Mouse (Mus musculus): ENCODE data around the gene Tmem8. TPM values are rescaled to one million over a fixed set of nuclear protein-coding genes. Genes with fewer than 3 reads are reported as not detected.
A peak's percentile ranks its signal among the peaks of the same experiment; 100 is the strongest.

Tmem8 gene
- polyA plus RNA-seq, 1 experiment from 2014 or later: 2.2 TPM

DNA sequence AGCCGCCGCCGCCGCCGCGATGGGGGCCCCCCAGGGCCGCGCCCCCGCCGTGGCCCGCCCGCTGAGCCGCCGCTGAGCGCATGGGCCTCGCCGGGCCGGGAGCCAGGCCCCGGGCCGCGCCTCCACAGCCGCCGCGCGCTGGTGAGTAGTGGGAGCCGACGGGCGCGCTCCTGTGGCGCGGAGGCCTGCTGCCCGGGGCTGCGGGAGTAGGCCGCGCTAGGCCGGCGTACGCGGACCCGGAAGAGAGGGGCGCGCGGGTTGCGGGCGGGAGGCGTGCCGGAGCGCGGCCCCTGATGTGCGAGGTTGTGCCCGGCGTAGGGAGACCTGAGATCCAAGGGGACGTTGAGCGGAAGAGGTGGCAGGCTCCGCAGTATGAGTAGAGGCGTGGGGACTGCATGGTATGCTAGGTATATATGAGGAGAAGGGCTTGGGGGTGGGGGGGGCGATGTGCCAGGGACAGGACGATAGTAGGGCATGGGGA, 25.8 kb downstream of the Tmem8 start:
- DNase-seq (ENCODE audit: low spot score): peak; percentile 67

DNA sequence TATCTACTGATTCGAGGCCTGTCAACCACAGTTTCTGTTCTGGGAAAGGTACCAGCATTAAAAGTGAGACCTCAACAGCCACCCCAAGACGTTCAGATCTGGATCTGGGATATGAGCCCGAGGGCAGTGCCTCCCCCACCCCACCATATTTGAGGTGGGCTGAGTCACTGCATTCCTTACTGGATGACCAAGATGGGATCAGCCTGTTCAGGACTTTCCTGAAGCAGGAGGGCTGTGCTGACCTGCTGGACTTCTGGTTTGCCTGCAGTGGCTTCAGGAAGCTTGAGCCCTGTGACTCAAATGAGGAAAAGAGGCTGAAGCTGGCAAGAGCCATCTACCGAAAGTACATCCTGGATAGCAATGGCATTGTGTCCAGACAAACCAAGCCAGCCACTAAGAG, 29.7 kb downstream of the Tmem8 start:
- DNase-seq (ENCODE audit: low spot score): no peak

DNA sequence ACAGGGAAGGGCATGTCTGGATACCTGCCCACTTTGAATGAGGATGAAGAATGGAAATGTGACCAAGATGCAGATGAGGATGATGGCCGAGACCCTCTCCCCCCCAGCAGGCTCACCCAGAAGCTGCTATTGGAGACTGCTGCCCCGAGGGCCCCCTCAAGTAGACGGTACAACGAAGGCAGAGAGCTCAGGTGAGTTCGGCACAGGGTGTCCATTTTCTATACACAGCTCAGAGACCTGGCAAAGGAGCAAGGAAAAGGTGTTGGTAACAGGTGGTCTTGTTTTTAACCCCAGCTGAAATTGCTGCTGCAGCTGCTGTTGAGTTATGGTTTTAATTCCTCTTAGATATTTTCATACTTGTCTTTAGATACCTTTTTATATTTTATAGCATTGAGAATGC, 30.3 kb downstream of the Tmem8 start:
- DNase-seq (ENCODE audit: low spot score): no peak

DNA sequence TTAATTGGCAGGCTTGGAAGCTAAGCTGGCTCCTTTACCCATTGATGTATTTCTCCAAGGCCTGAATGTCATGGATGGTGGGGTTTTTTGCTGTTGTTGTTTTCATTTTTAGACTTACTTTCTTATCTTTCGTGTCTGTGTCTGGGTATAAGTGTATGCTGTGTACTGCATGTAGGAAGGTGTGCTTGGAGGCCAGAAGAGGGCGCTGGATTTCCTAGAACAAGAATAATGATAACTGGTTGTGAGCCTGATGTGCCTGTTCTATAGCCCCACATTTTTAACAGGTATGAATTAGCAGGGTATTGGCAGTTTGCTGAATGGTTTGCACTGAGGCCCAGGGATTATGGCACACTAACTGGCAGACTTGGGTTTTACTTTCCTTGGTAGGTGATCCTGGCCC, 36.0 kb downstream of the Tmem8 start:
- DNase-seq (ENCODE audit: low spot score): no peak

DNA sequence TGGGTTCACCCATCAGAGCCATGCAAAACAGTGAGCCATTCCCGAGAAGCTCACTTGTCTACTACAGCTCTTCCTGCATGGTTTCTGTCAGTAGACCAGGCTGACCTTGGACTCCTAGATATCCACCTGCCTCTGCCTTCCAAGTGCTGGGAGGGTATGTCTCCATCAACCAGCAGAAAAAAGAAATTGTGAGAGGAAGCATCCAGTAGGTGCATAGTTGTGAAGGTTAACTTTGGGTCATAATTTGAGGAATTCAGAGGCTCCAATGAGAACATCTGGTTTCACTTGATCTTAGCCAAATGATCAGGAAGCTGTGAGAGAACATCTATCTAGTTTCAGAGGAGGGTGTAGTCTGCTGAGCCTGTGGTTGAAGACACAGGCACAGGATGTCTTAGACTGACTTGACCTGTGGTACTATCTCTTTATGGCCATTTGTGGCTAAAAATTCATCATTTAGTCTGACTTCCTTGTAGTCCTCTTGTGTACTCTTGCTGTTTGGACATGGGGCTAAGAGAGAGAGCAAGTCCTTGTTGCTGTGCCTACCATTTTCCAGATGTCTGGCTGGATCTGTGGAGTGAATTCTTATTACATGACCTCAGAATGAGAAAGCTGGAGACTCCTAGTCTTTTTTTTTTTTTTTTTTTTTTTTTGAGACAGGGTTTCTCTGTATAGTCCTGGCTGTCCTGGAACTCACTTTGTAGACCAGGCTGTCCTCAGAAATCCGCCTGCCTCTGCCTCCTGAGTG, 39.0 kb downstream of the Tmem8 start:
- no peak for DNase-seq (ENCODE audit: low spot score)

DNA sequence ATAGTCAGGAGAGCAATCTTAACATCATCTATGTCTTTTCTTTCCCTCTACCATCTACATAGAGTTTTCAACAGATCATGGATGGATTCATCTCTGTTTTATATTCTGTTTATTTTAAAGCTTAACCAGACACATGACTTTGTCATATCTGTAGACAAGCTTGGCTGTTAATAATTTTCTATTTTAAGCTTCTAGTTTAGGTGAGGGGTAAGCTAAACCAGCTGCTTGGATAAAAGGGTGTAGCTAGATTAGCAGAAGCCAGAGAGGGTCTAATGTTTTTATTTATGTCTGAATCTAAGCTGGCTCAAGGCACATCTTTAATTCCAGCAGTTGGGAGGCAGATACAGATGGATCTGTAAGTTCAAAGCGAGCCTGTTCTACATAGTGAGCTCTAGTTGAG, 49.6 kb downstream of the Tmem8 start:
- no peak for DNase-seq (ENCODE audit: low spot score)

DNA sequence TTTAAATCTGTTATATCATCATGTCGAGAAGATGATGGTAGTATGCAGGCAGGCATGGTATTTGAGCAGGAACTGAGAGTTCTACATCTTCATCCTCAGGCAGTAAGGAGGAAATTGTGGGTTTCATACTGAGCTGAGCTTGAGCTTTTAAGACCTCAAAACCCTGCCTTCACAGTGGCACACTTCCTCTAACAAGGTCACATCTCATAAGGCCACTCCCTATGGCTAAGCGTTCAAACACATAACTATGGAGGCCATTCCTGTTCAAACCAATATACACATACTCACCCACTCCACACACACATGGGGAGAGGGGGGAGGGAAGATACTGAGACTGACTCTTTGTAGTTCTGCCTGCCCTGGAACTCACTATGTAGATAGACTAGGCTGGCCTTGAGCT, 54.9 kb downstream of the Tmem8 start:
- DNase-seq (ENCODE audit: low spot score): peak; percentile 69

Other genes starting within 250 kb of the Tmem8 start
- 24.1 and 24.5 TPM in 2 replicates for gene Mcrip2, start 244.5 kb upstream of the Tmem8 start, polyA plus RNA-seq (2015; fragmentation: Nextera tagmentation; extraction: Ambion mirVana)
- gene Mettl26, start 238.2 kb upstream of the Tmem8 start, polyA plus RNA-seq (2015; fragmentation: Nextera tagmentation; extraction: Ambion mirVana): 43.5 and 47.0 TPM in 2 replicates
- 0.46 and 0.51 TPM in 2 replicates for gene Wfikkn1, start 232.4 kb upstream of the Tmem8 start, polyA plus RNA-seq (2015; fragmentation: Nextera tagmentation; extraction: Ambion mirVana)
- 14.9 and 20.0 TPM in 2 replicates for gene Rab40c, start 193.6 kb upstream of the Tmem8 start, polyA plus RNA-seq (2015; fragmentation: Nextera tagmentation; extraction: Ambion mirVana)
- gene Pigq, start 168.4 kb upstream of the Tmem8 start, polyA plus RNA-seq (2015; fragmentation: Nextera tagmentation; extraction: Ambion mirVana): 28.8 and 34.6 TPM in 2 replicates
- gene Nhlrc4, start 168.3 kb upstream of the Tmem8 start, polyA plus RNA-seq (2015; fragmentation: Nextera tagmentation; extraction: Ambion mirVana): 0.36 and 0.46 TPM in 2 replicates
- gene A930017K11Rik, start 160.7 kb upstream of the Tmem8 start, polyA plus RNA-seq (2015; fragmentation: Nextera tagmentation; extraction: Ambion mirVana): not detected in 2 replicates
- gene Capn15, start 127.5 kb upstream of the Tmem8 start, polyA plus RNA-seq (2015; fragmentation: Nextera tagmentation; extraction: Ambion mirVana): 15.3 and 17.0 TPM in 2 replicates
- 3.1 and 4.7 TPM in 2 replicates for gene Rab11fip3, start 43.7 kb upstream of the Tmem8 start, polyA plus RNA-seq (2015; fragmentation: Nextera tagmentation; extraction: Ambion mirVana)
- gene Decr2, start 23.0 kb upstream of the Tmem8 start, polyA plus RNA-seq (2015; fragmentation: Nextera tagmentation; extraction: Ambion mirVana): 11.4 and 13.1 TPM in 2 replicates
- 41.9 and 46.1 TPM in 2 replicates for gene Nme4, start 17.7 kb upstream of the Tmem8 start, polyA plus RNA-seq (2015; fragmentation: Nextera tagmentation; extraction: Ambion mirVana)
- gene Mrpl28, start 10.2 kb downstream of the Tmem8 start, polyA plus RNA-seq (2015; fragmentation: Nextera tagmentation; extraction: Ambion mirVana): 158 and 161 TPM in 2 replicates
- 14.4 and 22.8 TPM in 2 replicates for gene Axin1, start 25.4 kb downstream of the Tmem8 start, polyA plus RNA-seq (2015; fragmentation: Nextera tagmentation; extraction: Ambion mirVana)
- gene Pdia2, start 85.8 kb downstream of the Tmem8 start, polyA plus RNA-seq (2015; fragmentation: Nextera tagmentation; extraction: Ambion mirVana): not detected in 2 replicates
- 0.14 and 0.27 TPM in 2 replicates for gene Rgs11, start 89.7 kb downstream of the Tmem8 start, polyA plus RNA-seq (2015; fragmentation: Nextera tagmentation; extraction: Ambion mirVana)
- gene Arhgdig, start 94.5 kb downstream of the Tmem8 start, polyA plus RNA-seq (2015; fragmentation: Nextera tagmentation; extraction: Ambion mirVana): 0.92 and 1.4 TPM in 2 replicates
- 9.0 and 9.3 TPM in 2 replicates for gene Fam234a, start 130.9 kb downstream of the Tmem8 start, polyA plus RNA-seq (2015; fragmentation: Nextera tagmentation; extraction: Ambion mirVana)
- gene Luc7l, start 139.6 kb downstream of the Tmem8 start, polyA plus RNA-seq (2015; fragmentation: Nextera tagmentation; extraction: Ambion mirVana): 84.9 and 86.3 TPM in 2 replicates

Measured in thymus, postnatal 0 days (tissue).